Mouse (Mus musculus): ENCODE measurements at regions not wholly inside any gene's neighbourhood (a gene's known extent, or its start where the extent isn't known, plus 50 kb on each side); places are given as distances from the start of the nearest gene placed in this dataset.
A peak's percentile ranks its signal among the peaks of the same experiment; 100 is the strongest.
"Not testable (repeated sequence)": the region's sequence is repeated elsewhere in the genome, so short reads cannot be mapped to it uniquely, and the experiment has no call there.

DNA sequence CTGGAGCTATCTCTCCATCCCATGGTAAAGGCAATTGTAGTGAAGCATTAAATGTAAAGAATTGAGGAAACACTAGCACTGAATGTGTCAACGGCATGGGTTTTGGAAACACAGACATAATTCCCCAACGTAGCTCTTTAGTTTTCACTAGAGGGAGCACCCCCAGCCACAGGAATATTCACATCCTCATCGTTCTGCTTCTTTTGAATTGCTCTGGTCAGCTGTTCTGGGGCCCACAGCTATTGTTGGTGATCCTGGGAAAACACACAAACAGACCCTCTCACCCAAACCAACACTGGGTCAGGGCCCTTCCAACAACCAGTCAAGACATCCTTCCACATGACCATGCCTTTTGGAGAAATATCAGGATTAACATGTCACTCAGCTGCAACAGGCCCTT is 119.7 kb downstream of the Impg2 start:
- not testable (repeated sequence) for H3K9me3 ChIP-seq; H3K36me3 ChIP-seq; ATAC-seq (ENCODE audit: insufficient number of reproducible peaks, low FRiP score, low TSS enrichment, low read depth); H3K27ac ChIP-seq; H3K4me3 ChIP-seq; H3K4me2 ChIP-seq; H3K4me1 ChIP-seq; H3K9ac ChIP-seq; H3K27me3 ChIP-seq
- 82% methylated on average over 3 of the region's 3 CpGs for whole genome bisulfite sequencing

DNA sequence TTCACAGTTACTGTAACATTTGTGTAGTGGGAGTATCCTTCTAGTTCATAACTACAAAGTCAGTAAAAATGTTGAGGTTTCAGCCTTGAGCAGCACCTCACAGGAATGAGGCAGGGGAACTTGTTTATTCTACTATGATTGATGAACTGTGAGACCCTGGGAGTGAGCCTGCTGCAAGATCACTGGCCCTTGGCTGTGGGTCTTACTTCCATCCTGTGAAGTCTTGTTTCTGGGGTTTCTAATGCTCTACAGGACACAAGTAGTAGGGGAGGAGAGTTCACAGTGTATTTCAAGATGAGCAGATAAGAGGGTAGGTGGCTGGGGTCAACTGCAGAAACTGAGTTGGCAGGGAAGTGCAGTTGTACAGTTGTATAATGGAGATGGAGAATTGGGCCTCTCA is 128.3 kb upstream of the Abi3bp start:
- no peak overlapping the region for H3K9ac ChIP-seq
- H3K4me2 ChIP-seq, result no peak overlapping the region
- no peak overlapping the region for H3K4me3 ChIP-seq
- no peaks in the 10 kb centered on the region for H3K27me3 ChIP-seq
- H3K9me3 ChIP-seq, result no peaks in the 10 kb centered on the region
- ATAC-seq (ENCODE audit: insufficient number of reproducible peaks, low FRiP score, low TSS enrichment, low read depth), result no peak
- 0 out of 2 replicates have a peak, but pooled peaks cover 5% of the 10 kb centered on the region for H3K4me1 ChIP-seq
- H3K36me3 ChIP-seq, result no peaks in the 10 kb centered on the region
- H3K27ac ChIP-seq, result no peak overlapping the region

DNA sequence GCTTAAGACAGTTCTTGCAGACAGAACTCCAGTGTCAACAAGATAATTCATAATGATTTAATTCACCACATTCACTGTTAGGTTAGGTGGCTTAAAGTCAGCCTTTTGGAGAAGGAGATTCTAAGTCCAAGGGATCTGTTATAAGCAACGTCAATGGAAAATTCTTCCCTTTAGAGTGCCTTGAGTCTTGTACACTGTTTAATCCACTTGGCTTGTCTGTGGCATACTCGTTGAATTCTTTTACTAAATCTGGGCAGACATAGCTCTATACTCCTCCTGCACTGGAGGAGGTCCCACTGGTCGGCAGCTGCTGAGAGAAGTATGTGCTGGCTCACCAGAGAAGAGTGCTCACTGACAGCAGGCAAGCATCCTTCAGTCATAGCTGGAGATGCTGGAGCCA is 124.8 kb upstream of the Abi3bp start:
- no peaks in the 10 kb centered on the region for H3K36me3 ChIP-seq
- H3K27me3 ChIP-seq, result no peaks in the 10 kb centered on the region
- H3K9ac ChIP-seq, result no peak overlapping the region
- no peaks in the 10 kb centered on the region for H3K4me1 ChIP-seq
- H3K9me3 ChIP-seq, result no peaks in the 10 kb centered on the region
- no peak overlapping the region for H3K4me3 ChIP-seq
- 46% methylated on average over 3 of the region's 3 CpGs for WGBS
- no peak overlapping the region for H3K27ac ChIP-seq
- ATAC-seq (ENCODE audit: insufficient number of reproducible peaks, low FRiP score, low TSS enrichment, low read depth), result no peak
- H3K4me2 ChIP-seq, result no peak overlapping the region

DNA sequence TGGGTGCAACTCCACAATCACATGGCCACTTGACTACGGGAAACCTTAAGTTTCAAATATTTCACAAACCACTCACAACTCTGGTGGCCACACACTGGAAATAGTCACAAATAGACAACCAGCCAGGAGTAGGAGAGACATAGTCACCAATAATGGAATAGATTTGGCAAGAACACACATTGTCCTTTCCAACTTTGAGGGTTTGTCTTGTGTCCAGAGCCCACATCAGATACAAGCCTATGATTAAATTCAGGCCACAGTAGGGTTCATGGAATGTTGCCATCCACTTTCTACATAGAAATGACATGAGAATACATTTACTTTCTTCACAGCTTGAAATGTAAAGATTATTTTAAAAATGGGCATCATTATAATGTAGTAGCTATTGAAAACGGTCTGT is 118.6 kb upstream of the Abi3bp start:
- Histone ChIP-seq H3K4me3 (no peak overlapping the region), H3K4me2 (no peak overlapping the region), H3K4me1 (no peaks in the 10 kb centered on the region), H3K27me3 (no peaks in the 10 kb centered on the region), H3K9ac (no peak overlapping the region), H3K27ac (no peak overlapping the region), H3K9me3 (no peaks in the 10 kb centered on the region), H3K36me3 (no peaks in the 10 kb centered on the region)
- ATAC-seq (ENCODE audit: insufficient number of reproducible peaks, low FRiP score, low TSS enrichment, low read depth), result no peak
- WGBS, result 79% methylated on average over 2 of the region's 2 CpGs

DNA sequence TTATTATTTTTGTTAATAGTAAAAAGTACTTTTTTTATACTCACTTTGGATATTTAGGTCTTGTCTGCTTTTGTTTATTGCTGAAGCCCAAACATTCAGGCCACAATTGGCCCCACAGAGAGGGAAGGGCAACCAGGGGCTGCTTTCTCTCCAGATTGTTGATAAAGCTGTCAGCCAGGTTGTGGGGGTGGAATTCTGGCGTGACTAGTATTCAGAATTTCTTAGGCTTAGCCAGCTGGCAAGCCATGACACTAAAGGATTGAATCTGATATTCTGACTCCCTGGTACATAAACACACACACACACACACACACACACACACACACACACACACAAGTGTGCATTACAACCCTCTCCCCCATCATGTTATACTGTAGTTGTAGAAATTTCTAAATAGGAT is 116.7 kb upstream of the Abi3bp start:
- Histone ChIP-seq H3K27me3 (no peaks in the 10 kb centered on the region), H3K27ac (no peak overlapping the region), H3K36me3 (no peaks in the 10 kb centered on the region), H3K9me3 (no peaks in the 10 kb centered on the region), H3K9ac (no peak overlapping the region), H3K4me1 (no peaks in the 10 kb centered on the region), H3K4me2 (no peak overlapping the region), H3K4me3 (no peak overlapping the region)
- WGBS, result 15% methylated on average over 1 of the region's 1 CpGs
- ATAC-seq (ENCODE audit: insufficient number of reproducible peaks, low FRiP score, low TSS enrichment, low read depth), result no peak

DNA sequence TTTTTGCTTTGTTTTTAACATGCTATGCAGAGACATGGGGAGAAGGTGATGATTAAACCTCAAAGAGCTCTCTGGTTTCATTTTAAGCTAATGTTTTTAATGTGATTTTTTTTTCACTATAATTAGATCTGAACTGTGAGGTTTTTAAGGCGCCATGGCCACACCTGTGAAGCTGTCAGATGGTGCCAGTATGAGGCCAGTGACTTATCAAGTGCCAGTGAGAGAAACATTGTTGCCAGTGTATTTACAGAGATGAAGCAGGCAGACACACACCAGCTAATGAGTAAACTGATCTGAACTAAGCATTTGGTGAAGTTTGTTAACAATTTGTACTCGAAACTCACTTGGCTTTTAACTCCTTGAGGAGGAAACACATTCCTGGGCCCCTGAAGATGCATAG is 99.3 kb upstream of the Abi3bp start:
- Histone ChIP-seq H3K9me3 (no peaks in the 10 kb centered on the region), H3K27me3 (no peaks in the 10 kb centered on the region), H3K4me2 (no peak overlapping the region), H3K27ac (no peak overlapping the region), H3K4me1 (no peaks in the 10 kb centered on the region), H3K36me3 (no peaks in the 10 kb centered on the region), H3K9ac (no peak overlapping the region), H3K4me3 (no peak overlapping the region)
- WGBS, result 59% methylated on average over 2 of the region's 2 CpGs
- no peak for ATAC-seq (ENCODE audit: insufficient number of reproducible peaks, low FRiP score, low TSS enrichment, low read depth)

DNA sequence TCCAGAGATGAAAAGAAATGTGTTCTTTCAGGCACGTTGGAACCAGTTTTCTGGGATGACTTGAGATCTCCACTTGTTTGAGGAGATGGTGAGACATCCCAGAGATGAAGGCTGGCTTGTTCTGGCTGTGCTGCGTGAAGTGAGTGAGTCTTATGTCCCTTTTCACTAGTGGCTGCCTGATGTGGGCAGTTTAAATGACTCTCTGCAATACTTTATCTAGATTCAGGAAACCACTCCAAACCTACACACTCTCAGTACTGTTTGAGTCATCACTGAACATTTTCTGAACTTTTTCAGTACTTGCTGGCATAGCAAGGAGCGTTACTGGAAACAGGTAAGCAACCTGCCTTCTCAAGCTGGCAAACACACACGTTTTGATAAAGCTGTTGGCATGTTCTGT is 97.0 kb upstream of the Abi3bp start:
- H3K9ac ChIP-seq, result no peak overlapping the region
- H3K27ac ChIP-seq, result no peak overlapping the region
- WGBS, result 62% methylated on average over 4 of the region's 4 CpGs
- no peak overlapping the region for H3K4me3 ChIP-seq
- H3K27me3 ChIP-seq, result no peaks in the 10 kb centered on the region
- no peaks in the 10 kb centered on the region for H3K9me3 ChIP-seq
- H3K36me3 ChIP-seq, result no peaks in the 10 kb centered on the region
- H3K4me1 ChIP-seq, result no peaks in the 10 kb centered on the region
- no peak overlapping the region for H3K4me2 ChIP-seq
- no peak for ATAC-seq (ENCODE audit: insufficient number of reproducible peaks, low FRiP score, low TSS enrichment, low read depth)

DNA sequence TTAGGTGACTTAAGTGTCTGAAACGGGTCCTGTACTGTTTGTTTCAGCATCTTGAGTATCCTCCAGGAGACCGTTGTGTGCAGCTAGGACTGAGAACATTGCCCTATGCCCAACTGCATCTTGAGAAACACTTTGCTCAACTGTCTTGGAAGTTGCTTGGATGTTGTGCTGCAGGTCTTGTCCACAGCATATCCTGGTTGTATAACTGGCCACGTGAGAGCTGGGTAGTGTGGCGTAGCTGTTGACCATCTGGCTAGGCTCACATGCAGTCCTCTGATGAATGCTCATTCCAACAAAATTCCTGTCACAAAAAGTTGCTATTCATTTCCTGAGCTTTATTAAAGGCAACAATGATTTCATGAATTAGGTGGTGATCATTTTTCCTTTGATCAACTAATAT is 91.1 kb upstream of the Abi3bp start:
- Histone ChIP-seq H3K4me2 (no peak overlapping the region), H3K9ac (no peak overlapping the region), H3K27ac (no peak overlapping the region), H3K9me3 (no peaks in the 10 kb centered on the region), H3K27me3 (no peaks in the 10 kb centered on the region), H3K36me3 (no peaks in the 10 kb centered on the region), H3K4me3 (no peak overlapping the region), H3K4me1 (no peaks in the 10 kb centered on the region)
- no peak for ATAC-seq (ENCODE audit: insufficient number of reproducible peaks, low FRiP score, low TSS enrichment, low read depth)
- 72% methylated on average over 4 of the region's 4 CpGs for WGBS

DNA sequence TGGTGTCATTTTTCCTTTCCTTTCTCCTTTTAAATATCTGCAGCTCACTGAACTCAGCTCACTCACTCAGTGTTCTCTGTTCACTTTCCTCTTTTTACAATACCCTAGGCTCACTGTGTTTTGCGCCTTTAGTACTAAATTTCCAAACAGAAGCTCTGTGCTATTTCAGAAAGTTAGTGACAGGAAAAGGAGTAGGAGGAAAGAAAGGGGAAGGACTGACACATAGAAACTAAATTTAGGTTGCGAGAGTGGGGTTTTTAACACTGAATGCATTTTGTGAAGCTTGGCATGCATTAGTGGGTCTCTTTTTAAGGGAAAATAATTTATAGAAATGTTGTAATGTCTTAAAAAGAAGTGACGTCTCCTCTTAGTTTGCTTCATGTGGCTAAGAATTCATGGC is 84.8 kb upstream of the Abi3bp start:
- Histone ChIP-seq H3K9me3 (no peaks in the 10 kb centered on the region), H3K4me1 (no peaks in the 10 kb centered on the region), H3K27me3 (no peaks in the 10 kb centered on the region), H3K9ac (no peak overlapping the region), H3K36me3 (no peaks in the 10 kb centered on the region), H3K4me2 (no peak overlapping the region), H3K4me3 (no peak overlapping the region), H3K27ac (no peak overlapping the region)
- WGBS, result 59% methylated on average over 3 of the region's 3 CpGs
- no peak for ATAC-seq (ENCODE audit: insufficient number of reproducible peaks, low FRiP score, low TSS enrichment, low read depth)

DNA sequence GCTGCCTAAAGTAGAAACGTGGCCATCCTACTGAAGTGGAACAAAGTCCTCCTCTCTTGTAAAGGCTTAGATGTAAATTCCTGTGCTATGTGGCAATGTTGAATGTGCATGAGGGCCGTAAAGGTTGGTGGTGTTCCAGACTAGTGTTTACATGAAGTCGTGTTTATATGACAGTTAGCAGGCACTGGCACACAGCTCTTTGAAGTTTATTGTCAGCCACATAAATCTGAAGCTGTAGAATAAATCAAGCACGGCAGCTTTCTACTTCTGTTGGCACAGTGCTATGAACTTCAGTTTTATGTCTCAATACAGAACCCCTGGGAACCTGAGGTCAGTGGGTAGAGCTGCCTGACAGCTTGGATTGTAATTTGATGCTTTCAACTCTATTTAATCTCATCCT is 81.1 kb upstream of the Abi3bp start:
- no peaks in the 10 kb centered on the region for H3K36me3 ChIP-seq
- no peak overlapping the region for H3K27ac ChIP-seq
- H3K9ac ChIP-seq, result no peak overlapping the region
- ATAC-seq (ENCODE audit: insufficient number of reproducible peaks, low FRiP score, low TSS enrichment, low read depth), result 0 out of 2 replicates have a peak, but pooled peaks have one; percentile 48
- no peaks in the 10 kb centered on the region for H3K9me3 ChIP-seq
- no peak overlapping the region for H3K4me2 ChIP-seq
- H3K27me3 ChIP-seq, result no peaks in the 10 kb centered on the region
- no peaks in the 10 kb centered on the region for H3K4me1 ChIP-seq
- no peak overlapping the region for H3K4me3 ChIP-seq
- WGBS, result 9% methylated on average over 4 of the region's 4 CpGs

DNA sequence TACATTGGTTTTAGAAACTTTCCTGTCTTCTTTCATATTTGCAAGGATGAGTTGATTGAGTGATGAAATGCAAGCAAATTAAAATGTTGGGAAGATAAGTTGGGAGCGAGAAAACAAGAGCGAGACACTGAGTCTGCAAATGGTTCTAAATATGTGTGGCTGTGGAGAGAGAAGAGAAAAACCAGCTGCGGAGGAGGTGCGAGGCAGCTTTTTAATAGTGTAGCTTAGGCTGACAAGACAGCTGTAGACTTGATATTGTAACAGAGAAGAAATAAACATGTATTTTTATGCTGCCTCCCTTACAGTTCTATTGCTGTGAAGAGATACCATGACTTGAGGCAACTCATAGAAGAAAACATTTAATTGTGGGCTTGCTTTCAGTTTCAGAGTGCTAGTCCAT is 78.1 kb upstream of the Abi3bp start:
- H3K9me3 ChIP-seq, result no peaks in the 10 kb centered on the region
- no peak overlapping the region for H3K4me3 ChIP-seq
- no peak overlapping the region for H3K9ac ChIP-seq
- no peaks in the 10 kb centered on the region for H3K4me1 ChIP-seq
- H3K27ac ChIP-seq, result no peak overlapping the region
- no peaks in the 10 kb centered on the region for H3K27me3 ChIP-seq
- 93% methylated on average over 4 of the region's 4 CpGs for WGBS
- H3K36me3 ChIP-seq, result no peaks in the 10 kb centered on the region
- no peak overlapping the region for H3K4me2 ChIP-seq
- no peak for ATAC-seq (ENCODE audit: insufficient number of reproducible peaks, low FRiP score, low TSS enrichment, low read depth)

DNA sequence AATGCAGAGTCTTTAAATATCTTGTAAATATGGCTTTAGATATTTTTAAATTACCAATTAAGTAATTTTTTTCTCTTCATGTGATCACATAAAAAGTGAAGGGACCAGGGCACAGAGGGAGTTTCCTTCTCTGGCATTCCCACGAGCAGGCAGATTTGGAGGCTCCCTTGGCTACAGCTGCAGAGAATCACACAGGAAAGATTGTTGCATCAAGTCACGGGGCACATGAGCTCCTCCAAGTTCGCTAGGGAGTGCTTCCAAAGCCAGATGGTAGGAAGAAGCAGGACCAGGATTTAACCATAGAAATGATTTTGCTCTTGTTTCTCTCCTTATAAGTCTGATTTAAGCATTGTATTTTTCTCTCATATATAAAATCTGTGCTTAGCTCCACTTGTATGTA is 53.9 kb upstream of the Abi3bp start:
- H3K36me3 ChIP-seq, result no peaks in the 10 kb centered on the region
- H3K27me3 ChIP-seq, result no peaks in the 10 kb centered on the region
- ATAC-seq (ENCODE audit: insufficient number of reproducible peaks, low FRiP score, low TSS enrichment, low read depth), result no peak
- no peak overlapping the region for H3K27ac ChIP-seq
- WGBS, result 25% methylated on average over 3 of the region's 3 CpGs
- H3K9me3 ChIP-seq, result no peaks in the 10 kb centered on the region
- no peak overlapping the region for H3K4me3 ChIP-seq
- no peak overlapping the region for H3K4me2 ChIP-seq
- no peaks in the 10 kb centered on the region for H3K4me1 ChIP-seq
- no peak overlapping the region for H3K9ac ChIP-seq
